Mouse (Mus musculus) heart, adult 11 months (tissue): ENCODE results near the gene Cox17.

Experiments
- DNase-seq: peaks from one replicate; pipeline ENCODE4 v3.0.0; 2022

The Cox17 gene

GRCm38 (mm10) chr16:38349881-38350280 is 3.1 kb downstream of the Cox17 start:
- no peak for DNase-seq

GRCm38 (mm10) chr16:38350361-38350855 is 3.6 kb downstream of the Cox17 start:
- peak; percentile 99 for DNase-seq

- peak; percentile 71 for DNase-seq
Measured at GRCm38 (mm10) chr16:38350939-38351338, 4.1 kb downstream of the Cox17 start.

- DNase-seq: peak; percentile 96
Measured at GRCm38 (mm10) chr16:38352031-38352430, 5.2 kb downstream of the Cox17 start.

GRCm38 (mm10) chr16:38352851-38353250 is 6.1 kb downstream of the Cox17 start:
- no peak for DNase-seq

GRCm38 (mm10) chr16:38353642-38354041 is 6.9 kb downstream of the Cox17 start:
- DNase-seq: peak; percentile 79

- no peak for DNase-seq
Measured at GRCm38 (mm10) chr16:38354185-38354913, 7.6 kb downstream of the Cox17 start.

GRCm38 (mm10) chr16:38358256-38358812 is 11.5 kb downstream of the Cox17 start:
- no peak for DNase-seq

- no peak for DNase-seq
Measured at GRCm38 (mm10) chr16:38359241-38359640, 12.4 kb downstream of the Cox17 start.

- no peak for DNase-seq
Measured at GRCm38 (mm10) chr16:38359857-38360256, 13.1 kb downstream of the Cox17 start.

GRCm38 (mm10) chr16:38360317-38360716 is 13.5 kb downstream of the Cox17 start:
- DNase-seq: peak; percentile 90

- peak; percentile 99 for DNase-seq
Measured at GRCm38 (mm10) chr16:38361933-38362332, 15.1 kb downstream of the Cox17 start, which contains the start of gene Popdc2. Popdc2 (plus strand) TSS chr16:38362209.

- DNase-seq: peak; percentile 91
Measured at GRCm38 (mm10) chr16:38362493-38363255, 15.9 kb downstream of the Cox17 start.

GRCm38 (mm10) chr16:38363256-38363595 is 16.4 kb downstream of the Cox17 start:
- no peak for DNase-seq

GRCm38 (mm10) chr16:38363657-38364056 is 16.9 kb downstream of the Cox17 start:
- peak; percentile 91 for DNase-seq

GRCm38 (mm10) chr16:38365390-38365789 is 18.6 kb downstream of the Cox17 start:
- peak; percentile 89 for DNase-seq

- DNase-seq: peak; percentile 83
Measured at GRCm38 (mm10) chr16:38366231-38366630, 19.4 kb downstream of the Cox17 start.

GRCm38 (mm10) chr16:38368336-38368735 is 21.5 kb downstream of the Cox17 start:
- DNase-seq: peak; percentile 96

GRCm38 (mm10) chr16:38369000-38369399 is 22.2 kb downstream of the Cox17 start:
- peak; percentile 90 for DNase-seq

- peak; percentile 90 for DNase-seq
Measured at GRCm38 (mm10) chr16:38369431-38369830, 22.6 kb downstream of the Cox17 start.

- DNase-seq: peak; percentile 87
Measured at GRCm38 (mm10) chr16:38369992-38370484, 23.2 kb downstream of the Cox17 start.

GRCm38 (mm10) chr16:38370633-38371374 is 24.0 kb downstream of the Cox17 start:
- peak; percentile 97 for DNase-seq
